Mouse (Mus musculus) CH12.LX (cell line): ENCODE results near the gene Gas7. TPM values are rescaled to one million over a fixed set of nuclear protein-coding genes. Genes with fewer than 3 reads are reported as not detected.
A peak's percentile ranks its signal among the peaks of the same experiment; 100 is the strongest.

Source experiments
- DNase-seq: peaks from one replicate; pipeline ENCODE4 v3.0.0-alpha.2; 2013; ENCODE audit errors: extremely low read depth
- H3K27ac ChIP-seq: 2 replicates; pipeline ENCODE4 v1.5.1; 2012; ENCODE audit warnings: low read depth, mild to moderate bottlenecking, control low read depth, moderate library complexity; ENCODE audit not compliant: insufficient read depth
- H3K27me3 ChIP-seq: replicated peaks from 2 replicates; pipeline ENCODE3; 2012; ENCODE audit warnings: inconsistent platforms
- H3K36me3 ChIP-seq, 2 experiments: replicated peaks in 1 of 2; 2 replicates each; pipeline versions ENCODE3 to v1.6.1; 2012; ENCODE audit warnings: inconsistent platforms in 1 of 2, low read length in 1 of 2, mild to moderate bottlenecking in 1 of 2, mixed read lengths in 1 of 2, moderate library complexity in 1 of 2; ENCODE audit not compliant: control insufficient read depth in 1 of 2, insufficient read depth in 1 of 2
- H3K4me1 ChIP-seq, 2 experiments: 2 replicates each; pipeline ENCODE4 v1.6.1; 2012; ENCODE audit warnings: inconsistent platforms in 1 of 2, moderate library complexity in 1 of 2; ENCODE audit not compliant: insufficient read depth in 2 of 2, control insufficient read depth in 1 of 2
- H3K4me2 ChIP-seq: 2 replicates; pipeline ENCODE4 v1.6.1; 2012; ENCODE audit warnings: low read depth, mild to moderate bottlenecking, control low read depth; ENCODE audit not compliant: poor library complexity, insufficient read depth, severe bottlenecking
- H3K4me3 ChIP-seq, 3 experiments: fragments of 150-350 bp in 1 of 3; sonication (generic) in 1 of 3; replicated peaks in 1 of 3; 2 replicates each; pipeline versions ENCODE3 to v1.5.1; 2011 to 2012; ENCODE audit warnings: low read depth in 2 of 3, low read length in 2 of 3, mild to moderate bottlenecking in 2 of 3, moderate library complexity in 2 of 3, control low read depth in 1 of 3, improper control_type of control experiment in 1 of 3, inconsistent platforms in 1 of 3, mixed read lengths in 1 of 3; ENCODE audit not compliant: poor library complexity in 1 of 3
- H3K79me2 ChIP-seq: replicated peaks from 2 replicates; pipeline ENCODE4 v1.6.1; 2012; ENCODE audit warnings: mild to moderate bottlenecking, moderate library complexity; ENCODE audit not compliant: control insufficient read depth, poor library complexity, insufficient read depth, severe bottlenecking; ENCODE audit errors: extremely low read depth
- H3K9ac ChIP-seq: 2 replicates; pipeline ENCODE4 v1.6.1; 2012; ENCODE audit warnings: low read depth, mild to moderate bottlenecking, control low read depth, moderate library complexity; ENCODE audit not compliant: insufficient read depth
- H3K9me3 ChIP-seq: replicated peaks from 2 replicates; pipeline ENCODE3; 2012; ENCODE audit warnings: low read length, inconsistent platforms, mixed read lengths
- CTCF ChIP-seq, 2 experiments: IDR thresholded peaks in 1 of 2; conservative IDR thresholded peaks in 1 of 2; 2 replicates each; pipeline ENCODE4 v1.5.1; 2011 to 2012; ENCODE audit warnings: low read depth in 2 of 2, low read length in 2 of 2, improper control_type of control experiment in 1 of 2, inconsistent platforms in 1 of 2, mild to moderate bottlenecking in 1 of 2, moderate library complexity in 1 of 2
- GABPA ChIP-seq: IDR thresholded peaks from 2 replicates; pipeline ENCODE4 v1.6.1; 2012; ENCODE audit warnings: low read depth, low read length, improper control_type of control experiment, inconsistent platforms; ENCODE audit not compliant: insufficient replicate concordance
- IRF4 ChIP-seq: IDR thresholded peaks from 2 replicates; pipeline ENCODE4 v1.6.1; 2014; ENCODE audit warnings: low read depth, mild to moderate bottlenecking, inconsistent platforms, low read length, improper control_type of control experiment
- JUN ChIP-seq: IDR thresholded peaks from 2 replicates; pipeline ENCODE4 v1.6.1; 2011; ENCODE audit warnings: low read depth, mild to moderate bottlenecking, low read length, improper control_type of control experiment, moderate library complexity; ENCODE audit not compliant: insufficient read depth
- MAX ChIP-seq: IDR thresholded peaks from 2 replicates; pipeline ENCODE4 v1.6.1; 2011; ENCODE audit warnings: low read length, improper control_type of control experiment
- MEF2A ChIP-seq: IDR thresholded peaks from 2 replicates; pipeline ENCODE4 v1.6.1; 2014; ENCODE audit warnings: low read depth, mild to moderate bottlenecking, inconsistent platforms, low read length, improper control_type of control experiment, borderline replicate concordance
- MYC ChIP-seq: IDR thresholded peaks from 2 replicates; pipeline ENCODE4 v1.6.1; 2011; ENCODE audit warnings: low read depth, mild to moderate bottlenecking, improper control_type of control experiment, low read length
- RAD21 ChIP-seq: IDR thresholded peaks from 2 replicates; pipeline ENCODE4 v1.6.1; 2011; ENCODE audit warnings: low read depth, mild to moderate bottlenecking, low read length, improper control_type of control experiment, moderate library complexity
- RCOR1 ChIP-seq: conservative IDR thresholded peaks from 2 replicates; pipeline ENCODE4 v1.6.1; 2012; ENCODE audit warnings: low read depth, mild to moderate bottlenecking, inconsistent platforms, low read length, improper control_type of control experiment
- SIN3A ChIP-seq: IDR thresholded peaks from 2 replicates; pipeline ENCODE4 v1.6.1; 2012; ENCODE audit warnings: low read length, improper control_type of control experiment, inconsistent platforms
- SMC3 ChIP-seq: IDR thresholded peaks from 2 replicates; pipeline ENCODE4 v1.6.1; 2011; ENCODE audit warnings: low read depth, low read length, improper control_type of control experiment
- TCF12 ChIP-seq: IDR thresholded peaks from 2 replicates; pipeline ENCODE4 v1.6.1; 2014; ENCODE audit warnings: low read depth, mild to moderate bottlenecking, inconsistent platforms, low read length, improper control_type of control experiment
- ZC3H11A ChIP-seq: IDR thresholded peaks from 2 replicates; pipeline ENCODE4 v1.6.1; 2012; ENCODE audit warnings: low read depth, mild to moderate bottlenecking, inconsistent platforms, low read length, improper control_type of control experiment
- ZNF384 ChIP-seq: IDR thresholded peaks from 2 replicates; pipeline ENCODE4 v1.6.1; 2012; ENCODE audit warnings: low read depth, low read length, improper control_type of control experiment, inconsistent platforms
- dilution Hi-C: fragments of 300-500 bp; cut with MboI; formaldehyde crosslinking; loops from 2 replicates; pipeline ENCODE4 v1.14.3; 2020; ENCODE audit warnings: low sequenced_read_pairs; ENCODE audit not compliant: extremely low pct_unique_long_range_greater_than_20kb, extremely low pct_ligation_motif_present
- in situ Hi-C: fragments of 300-500 bp; cut with MboI; formaldehyde crosslinking; loops from 3 replicates; pipeline ENCODE4 v1.14.3; 2019; ENCODE audit warnings: low sequenced_read_pairs, low pct_ligation_motif_present, low pct_unique_long_range_greater_than_20kb, mixed read lengths
- polyA plus RNA-seq: library from polyadenylated mRNA; unstranded; fragments of >175 nt; gene quantifications from 2 replicates; pipeline ENCODE4 v1.2.1, GENCODE M21; 2012; ENCODE audit warnings: low read depth; ENCODE audit not compliant: insufficient read length
- total RNA-seq, 2 experiments: library from RNA; depleted of rRNA; stranded (reverse); fragments of 300-350 nt in 1 of 2; fragments of >200 nt in 1 of 2; gene quantifications; 2 replicates each; pipeline ENCODE4 v1.2.3; 2012 to 2014

The Gas7 gene
- total and polyA plus RNA-seq, 3 experiments, result 7.0 to 20.8 (median 7.0) TPM

DNA sequence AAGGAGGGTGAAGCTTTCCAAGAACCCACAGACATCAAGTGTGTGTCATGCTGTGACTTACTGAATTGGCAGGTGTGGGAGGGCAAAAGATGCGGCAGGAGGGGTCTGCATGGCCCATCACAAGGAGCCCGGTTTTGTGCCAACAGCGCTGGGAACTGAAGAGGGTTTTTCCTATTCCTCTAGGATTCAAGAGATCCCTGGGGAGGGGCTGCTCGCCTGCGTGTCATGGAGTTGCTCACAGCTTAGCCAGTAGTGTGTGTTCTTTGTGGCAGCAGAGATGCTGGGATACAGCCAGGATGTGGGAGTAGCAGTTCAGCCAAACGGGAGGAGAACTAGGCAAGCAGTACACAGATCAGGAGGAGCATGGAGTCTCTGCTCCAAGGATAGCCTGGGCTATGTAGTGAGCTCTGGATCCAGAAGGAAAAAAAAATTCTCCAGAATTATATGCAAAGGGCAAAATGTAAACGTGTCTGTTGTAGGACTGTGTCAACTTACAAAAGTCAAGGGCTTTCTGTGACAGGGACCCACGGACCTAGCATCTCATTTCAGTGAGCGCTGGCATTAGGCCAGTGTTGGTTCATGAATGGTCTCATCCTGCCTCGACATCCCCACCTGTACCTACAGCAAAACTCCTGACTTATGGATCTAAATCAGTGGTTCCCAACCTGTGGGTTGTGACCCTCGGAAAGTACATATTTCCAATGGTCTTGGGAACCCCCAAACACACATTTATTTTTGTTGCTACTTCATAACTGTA lies 193.6 kb downstream of the Gas7 start:
- Histone ChIP-seq H3K4me2 (no peak overlapping the region), H3K9me3 (peaks cover 16% of the 10 kb centered on the region), H3K79me2 (no peaks in the 10 kb centered on the region), H3K36me3 (peaks cover 7 to 48% of the 10 kb centered on the region in 2 experiments), H3K27me3 (no peaks in the 10 kb centered on the region), H3K9ac (no peak overlapping the region), H3K27ac (no peak overlapping the region), H3K4me1 (peaks cover 9 to 35% of the 10 kb centered on the region in 2 experiments), H3K4me3 (no peak overlapping the region)
- in situ Hi-C loops (loop anchor here (10.0 kb wide), 1 partner anchor 284 kb away; no protein-coding TSS in a partner anchor), dilution Hi-C loops (no loop called here)
- TF ChIP-seq MAX (no peak), JUN (no peak), MEF2A (no peak), ZC3H11A (no peak), GABPA (no peak), TCF12 (no peak), MYC (no peak), RCOR1 (no peak), SIN3A (no peak)
- no peak for DNase-seq

DNA sequence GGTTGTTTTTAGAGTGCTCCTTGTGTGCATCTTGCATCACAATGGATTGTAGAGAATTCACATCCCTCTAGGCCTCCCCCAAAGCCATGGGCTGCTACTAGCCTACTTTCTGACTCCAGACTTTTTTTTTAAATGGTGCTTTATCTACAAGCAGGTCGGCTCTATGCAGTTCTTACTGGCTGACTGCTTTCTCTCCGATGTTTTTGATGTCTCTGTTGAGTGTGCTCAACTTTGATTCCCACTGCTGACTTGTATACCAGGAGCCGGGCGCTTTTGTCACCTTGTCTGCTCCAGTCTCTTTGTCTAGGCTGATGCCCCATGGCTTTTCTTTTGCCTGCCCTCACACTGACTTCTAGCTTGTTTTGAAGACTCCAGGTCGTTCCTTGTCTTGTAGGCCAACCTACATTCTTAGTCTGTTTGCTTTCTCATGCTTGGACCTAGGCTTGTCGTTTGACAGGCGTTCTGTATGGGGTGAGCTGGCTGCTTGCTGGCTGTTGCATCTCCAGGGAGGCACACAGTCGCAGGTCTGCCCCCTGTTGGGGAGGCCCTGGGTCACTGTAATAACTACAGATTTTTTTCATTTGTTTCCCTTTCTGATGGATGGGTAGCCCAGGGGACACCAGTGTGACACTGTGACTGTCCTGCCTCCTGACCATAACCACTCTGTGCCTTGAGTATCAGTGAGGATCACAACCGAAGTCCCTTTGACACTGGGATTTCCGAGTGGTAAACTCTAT lies 194.9 kb downstream of the Gas7 start:
- in situ Hi-C loops, result loop anchor here (10.0 kb wide), 1 partner anchor 285 kb away; no protein-coding TSS in a partner anchor
- no peaks in the 10 kb centered on the region for H3K27me3 ChIP-seq
- TF ChIP-seq ZC3H11A (peak; percentile 21; the same call in 1 of the 2 replicates), TCF12 (no peak), ZNF384 (peak; percentile 79), IRF4 (no peak; the same call in 1 of the 2 replicates), RCOR1 (no peak), SMC3 (peak; percentile 81), CTCF (conservative IDR thresholded peaks at IDR 0.05 in 1 of 2, IDR thresholded peaks at IDR 0.05 in 1 of 2; ENCODE audit: low read depth in 2 of 2, low read length in 2 of 2) (peak; percentile 20 to 77; a peak in 2 of 4 replicates), RAD21 (peak; percentile 58), SIN3A (no peak)

More for the DNA sequence above, 194.9 kb downstream of the Gas7 start:
- H3K4me1 ChIP-seq, result peaks cover 9 to 41% of the 10 kb centered on the region in 2 experiments
- no peak overlapping the region for H3K4me2 ChIP-seq
- dilution Hi-C loops, result no loop called here
- H3K27ac ChIP-seq, result no peak overlapping the region
- no peaks in the 10 kb centered on the region for H3K79me2 ChIP-seq
- no peak overlapping the region for H3K9ac ChIP-seq
- peak; percentile 47 for DNase-seq
- H3K9me3 ChIP-seq, result peaks cover 6% of the 10 kb centered on the region
- no peak overlapping the region for H3K4me3 ChIP-seq
- H3K36me3 ChIP-seq, result peaks cover 7 to 48% of the 10 kb centered on the region in 2 experiments
